Mouse (Mus musculus) CH12.LX (cell line): ENCODE data around the gene Rab1b. TPM values are rescaled to one million over a fixed set of nuclear protein-coding genes. Genes with fewer than 3 reads are reported as not detected.

ENCODE experiments used
- DNase-seq: peaks from one replicate; pipeline ENCODE4 v3.0.0-alpha.2; 2013; ENCODE audit errors: extremely low read depth
- H3K27ac ChIP-seq: 2 replicates; pipeline ENCODE4 v1.5.1; 2012; ENCODE audit warnings: low read depth, mild to moderate bottlenecking, control low read depth, moderate library complexity; ENCODE audit not compliant: insufficient read depth
- H3K27me3 ChIP-seq: replicated peaks from 2 replicates; pipeline ENCODE3; 2012; ENCODE audit warnings: inconsistent platforms
- H3K36me3 ChIP-seq, 2 experiments: replicated peaks in 1 of 2; 2 replicates each; pipeline versions ENCODE3 to v1.6.1; 2012; ENCODE audit warnings: inconsistent platforms in 1 of 2, low read length in 1 of 2, mild to moderate bottlenecking in 1 of 2, mixed read lengths in 1 of 2, moderate library complexity in 1 of 2; ENCODE audit not compliant: control insufficient read depth in 1 of 2, insufficient read depth in 1 of 2
- H3K4me1 ChIP-seq, 2 experiments: 2 replicates each; pipeline ENCODE4 v1.6.1; 2012; ENCODE audit warnings: inconsistent platforms in 1 of 2, moderate library complexity in 1 of 2; ENCODE audit not compliant: insufficient read depth in 2 of 2, control insufficient read depth in 1 of 2
- H3K4me2 ChIP-seq: 2 replicates; pipeline ENCODE4 v1.6.1; 2012; ENCODE audit warnings: low read depth, mild to moderate bottlenecking, control low read depth; ENCODE audit not compliant: poor library complexity, insufficient read depth, severe bottlenecking
- H3K4me3 ChIP-seq, 3 experiments: fragments of 150-350 bp in 1 of 3; sonication (generic) in 1 of 3; replicated peaks in 1 of 3; 2 replicates each; pipeline versions ENCODE3 to v1.5.1; 2011 to 2012; ENCODE audit warnings: low read depth in 2 of 3, low read length in 2 of 3, mild to moderate bottlenecking in 2 of 3, moderate library complexity in 2 of 3, control low read depth in 1 of 3, improper control_type of control experiment in 1 of 3, inconsistent platforms in 1 of 3, mixed read lengths in 1 of 3; ENCODE audit not compliant: poor library complexity in 1 of 3
- H3K79me2 ChIP-seq: replicated peaks from 2 replicates; pipeline ENCODE4 v1.6.1; 2012; ENCODE audit warnings: mild to moderate bottlenecking, moderate library complexity; ENCODE audit not compliant: control insufficient read depth, poor library complexity, insufficient read depth, severe bottlenecking; ENCODE audit errors: extremely low read depth
- H3K9ac ChIP-seq: 2 replicates; pipeline ENCODE4 v1.6.1; 2012; ENCODE audit warnings: low read depth, mild to moderate bottlenecking, control low read depth, moderate library complexity; ENCODE audit not compliant: insufficient read depth
- H3K9me3 ChIP-seq: replicated peaks from 2 replicates; pipeline ENCODE3; 2012; ENCODE audit warnings: low read length, inconsistent platforms, mixed read lengths
- BHLHE40 ChIP-seq: IDR thresholded peaks from 2 replicates; pipeline ENCODE4 v1.6.1; 2011; ENCODE audit warnings: mild to moderate bottlenecking, low read depth, low read length, improper control_type of control experiment
- E2F4 ChIP-seq: IDR thresholded peaks from 2 replicates; pipeline ENCODE4 v1.6.1; 2011; ENCODE audit warnings: low read depth, low read length, improper control_type of control experiment; ENCODE audit not compliant: insufficient replicate concordance
- ELF1 ChIP-seq: IDR thresholded peaks from 2 replicates; pipeline ENCODE4 v1.6.1; 2014; ENCODE audit warnings: low read depth, mild to moderate bottlenecking, inconsistent platforms, low read length, improper control_type of control experiment
- GABPA ChIP-seq: IDR thresholded peaks from 2 replicates; pipeline ENCODE4 v1.6.1; 2012; ENCODE audit warnings: low read depth, low read length, improper control_type of control experiment, inconsistent platforms; ENCODE audit not compliant: insufficient replicate concordance
- JUND ChIP-seq: conservative IDR thresholded peaks from 2 replicates; pipeline ENCODE4 v1.6.1; 2011; ENCODE audit warnings: low read depth, low read length, improper control_type of control experiment
- MAFK ChIP-seq: IDR thresholded peaks from 2 replicates; pipeline ENCODE4 v1.6.1; 2011; ENCODE audit warnings: low read length, improper control_type of control experiment; ENCODE audit not compliant: insufficient replicate concordance
- MAZ ChIP-seq: IDR thresholded peaks from 2 replicates; pipeline ENCODE4 v1.6.1; 2012; ENCODE audit warnings: low read depth, mild to moderate bottlenecking, inconsistent platforms, low read length, improper control_type of control experiment, moderate library complexity
- MEF2A ChIP-seq: IDR thresholded peaks from 2 replicates; pipeline ENCODE4 v1.6.1; 2014; ENCODE audit warnings: low read depth, mild to moderate bottlenecking, inconsistent platforms, low read length, improper control_type of control experiment, borderline replicate concordance
- MXI1 ChIP-seq: IDR thresholded peaks from 2 replicates; pipeline ENCODE4 v1.6.1; 2011; ENCODE audit warnings: mild to moderate bottlenecking, low read depth, low read length, improper control_type of control experiment
- NELFE ChIP-seq: IDR thresholded peaks from 2 replicates; pipeline ENCODE4 v1.6.1; 2011; ENCODE audit warnings: low read depth, low read length, improper control_type of control experiment
- PAX5 ChIP-seq: IDR thresholded peaks from 2 replicates; pipeline ENCODE4 v1.6.1; 2012; ENCODE audit warnings: low read length, inconsistent platforms, mixed read lengths
- POLR2AphosphoS2 ChIP-seq: IDR thresholded peaks from 2 replicates; pipeline ENCODE4 v1.6.1; 2011; ENCODE audit warnings: low read depth, low read length, improper control_type of control experiment
- RCOR1 ChIP-seq: conservative IDR thresholded peaks from 2 replicates; pipeline ENCODE4 v1.6.1; 2012; ENCODE audit warnings: low read depth, mild to moderate bottlenecking, inconsistent platforms, low read length, improper control_type of control experiment
- TCF12 ChIP-seq: IDR thresholded peaks from 2 replicates; pipeline ENCODE4 v1.6.1; 2014; ENCODE audit warnings: low read depth, mild to moderate bottlenecking, inconsistent platforms, low read length, improper control_type of control experiment
- UBTF ChIP-seq: IDR thresholded peaks from 2 replicates; pipeline ENCODE4 v1.6.1; 2012; ENCODE audit warnings: low read depth, mild to moderate bottlenecking, inconsistent platforms, low read length, improper control_type of control experiment, moderate library complexity
- ZC3H11A ChIP-seq: IDR thresholded peaks from 2 replicates; pipeline ENCODE4 v1.6.1; 2012; ENCODE audit warnings: low read depth, mild to moderate bottlenecking, inconsistent platforms, low read length, improper control_type of control experiment
- ZKSCAN1 ChIP-seq: IDR thresholded peaks from 2 replicates; pipeline ENCODE4 v1.6.1; 2012; ENCODE audit warnings: low read depth, inconsistent platforms, low read length, improper control_type of control experiment, borderline replicate concordance
- dilution Hi-C: fragments of 300-500 bp; cut with MboI; formaldehyde crosslinking; loops from 2 replicates; pipeline ENCODE4 v1.14.3; 2020; ENCODE audit warnings: low sequenced_read_pairs; ENCODE audit not compliant: extremely low pct_unique_long_range_greater_than_20kb, extremely low pct_ligation_motif_present
- in situ Hi-C: fragments of 300-500 bp; cut with MboI; formaldehyde crosslinking; loops from 3 replicates; pipeline ENCODE4 v1.14.3; 2019; ENCODE audit warnings: low sequenced_read_pairs, low pct_ligation_motif_present, low pct_unique_long_range_greater_than_20kb, mixed read lengths
- polyA plus RNA-seq: library from polyadenylated mRNA; unstranded; fragments of >175 nt; gene quantifications from 2 replicates; pipeline ENCODE4 v1.2.1, GENCODE M21; 2012; ENCODE audit warnings: low read depth; ENCODE audit not compliant: insufficient read length
- total RNA-seq, 2 experiments: library from RNA; depleted of rRNA; stranded (reverse); fragments of 300-350 nt in 1 of 2; fragments of >200 nt in 1 of 2; gene quantifications; 2 replicates each; pipeline ENCODE4 v1.2.3; 2012 to 2014

Rab1b gene
- total and polyA plus RNA-seq, 3 experiments = 78.4 to 88.3 (median 87.1) TPM

- Histone ChIP-seq H3K9ac (no peak overlapping the region), H3K4me2 (no peak overlapping the region), H3K79me2 (no peaks in the 10 kb centered on the region), H3K9me3 (no peaks in the 10 kb centered on the region), H3K4me1 (peaks cover 12 to 19% of the 10 kb centered on the region in 2 experiments), H3K27ac (no peak overlapping the region), H3K4me3 (no peak overlapping the region), H3K27me3 (no peaks in the 10 kb centered on the region), H3K36me3 (peaks cover 23 to 71% of the 10 kb centered on the region in 2 experiments)
- in situ Hi-C loops (no loop called here), dilution Hi-C loops (no loop called here)
- no peak for DNase-seq
- TF ChIP-seq ZKSCAN1 (no peak), GABPA (no peak), TCF12 (no peak), MEF2A (no peak), ZC3H11A (no peak), PAX5 (no peak)
These were observed 54.6 kb downstream of the Rab1b start for GRCm38 (mm10) chr19:5052166-5052822.

GRCm38 (mm10) chr19:5051515-5051914 lies 55.4 kb downstream of the Rab1b start:
- Histone ChIP-seq H3K9ac (no peak overlapping the region), H3K36me3 (peaks cover 31 to 79% of the 10 kb centered on the region in 2 experiments), H3K27me3 (no peaks in the 10 kb centered on the region), H3K4me2 (no peak overlapping the region), H3K4me3 (no peak overlapping the region), H3K9me3 (no peaks in the 10 kb centered on the region), H3K4me1 (peaks cover 12 to 19% of the 10 kb centered on the region in 2 experiments), H3K79me2 (no peaks in the 10 kb centered on the region), H3K27ac (no peak overlapping the region)
- no peak for DNase-seq
- in situ Hi-C loops (no loop called here), dilution Hi-C loops (no loop called here)
- TF ChIP-seq NELFE = no peak
- no peak for TF ChIP-seq BHLHE40
- TF ChIP-seq MAFK = no peak
- no peak for TF ChIP-seq ELF1
- TF ChIP-seq MXI1 = no peak
- no peak for TF ChIP-seq UBTF
- TF ChIP-seq E2F4 = no peak
- no peak for TF ChIP-seq MAZ
- no peak for TF ChIP-seq JUND
- no peak for TF ChIP-seq POLR2AphosphoS2
- TF ChIP-seq GABPA = no peak
- no peak for TF ChIP-seq RCOR1
